14 mouse cellular contexts compared by ENCODE assay signal in the genomic region with DNA sequence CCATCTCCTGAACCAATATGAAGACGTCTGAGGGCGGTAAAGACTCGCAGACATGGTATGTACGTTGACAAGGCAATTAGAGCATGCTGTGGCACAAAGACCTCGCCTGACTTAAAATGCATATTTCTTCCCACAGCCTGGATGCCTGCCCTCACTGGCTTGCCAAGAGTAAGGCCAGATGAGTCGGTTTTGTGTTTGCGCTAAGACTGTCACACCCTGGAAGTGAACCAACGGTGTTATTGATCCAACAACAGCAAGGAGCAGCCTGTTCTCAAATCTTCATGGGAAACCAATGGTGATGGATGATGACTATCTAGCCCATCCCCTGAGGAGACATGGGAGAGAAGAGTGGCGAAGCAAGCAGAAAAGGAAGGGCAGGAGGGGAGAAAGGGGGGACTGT. TPM values are rescaled to one million over a fixed set of nuclear protein-coding genes. Genes with fewer than 3 reads are reported as not detected.
A peak's percentile ranks its signal among the peaks of the same experiment; 100 is the strongest.
DNase-seq lines count a peak whose midpoint lies in the region; ATAC-seq and TF ChIP-seq lines count a peak whose summit lies in the region.
"Had no signal": no experiment of that assay in that cellular context is flagged by ENCODE, and none has a peak within 500 bp of the region (broad histone marks: within the 10 kb centered on the region; RNA-seq: fewer than 3 reads in every experiment).

No protein-coding gene starts in this region.

- no peak overlapping the region for H3K27ac ChIP-seq in forebrain, embryonic 13.5 days
- no peak overlapping the region for H3K27ac ChIP-seq in forebrain, embryonic 12.5 days
- no peak overlapping the region for H3K27ac ChIP-seq in liver, adult 2 months (replicated peaks; ENCODE audit: insufficient read depth, low read depth, low read length)
- no peak overlapping the region for H3K27ac ChIP-seq in liver, embryonic 11.5 days (ENCODE audit: low read depth, low read length)
- H3K27ac ChIP-seq: embryonic facial prominence, embryonic 13.5 days; heart, embryonic 15.5 days; layer of hippocampus, adult 2 months; limb, embryonic 15.5 days; midbrain, embryonic 15.5 days had no signal

- no peaks in the 10 kb centered on the region for H3K79me2 ChIP-seq in liver, adult 2 months (ENCODE audit: control insufficient read depth, insufficient read depth, low read length)

- TF ChIP-seq POLR2A in liver, adult 2 months (IDR thresholded peaks at IDR 0.05; ENCODE audit: extremely low read depth, insufficient read depth, low read length) = no peak
- TF ChIP-seq POLR2A in brain, embryonic 14.5 days (IDR thresholded peaks at IDR 0.05; ENCODE audit: borderline replicate concordance, extremely low read depth, insufficient read depth, insufficient read length, poor library complexity, severe bottlenecking) = no peak

- no peak overlapping the region for H3K4me3 ChIP-seq in forebrain, embryonic 13.5 days
- no peak overlapping the region for H3K4me3 ChIP-seq in forebrain, embryonic 12.5 days (replicated peaks)
- no peak overlapping the region for H3K4me3 ChIP-seq in liver, adult 2 months (ENCODE audit: insufficient read depth, low read depth, low read length)
- no peak overlapping the region for H3K4me3 ChIP-seq in liver, embryonic 11.5 days (ENCODE audit: low read depth, low read length)
- H3K4me3 ChIP-seq: embryonic facial prominence, embryonic 13.5 days; heart, embryonic 15.5 days; layer of hippocampus, adult 2 months; limb, embryonic 15.5 days; midbrain, embryonic 15.5 days had no signal

- H3K9me3 ChIP-seq in forebrain, embryonic 13.5 days (replicated peaks) = no peaks in the 10 kb centered on the region
- no peaks in the 10 kb centered on the region for H3K9me3 ChIP-seq in forebrain, embryonic 12.5 days
- H3K9me3 ChIP-seq in liver, embryonic 11.5 days (ENCODE audit: control insufficient read depth, low read length) = no peaks in the 10 kb centered on the region
- H3K9me3 ChIP-seq: embryonic facial prominence, embryonic 13.5 days; heart, embryonic 15.5 days; limb, embryonic 15.5 days; midbrain, embryonic 15.5 days had no signal

- intact Hi-C loops in gastrocnemius, postnatal 14 days (cut with DNase I; ENCODE audit: low total_unique reads) = no loop called here

- ATAC-seq in forebrain, embryonic 13.5 days = peak; percentile 61
- no peak for ATAC-seq in forebrain, embryonic 12.5 days (ENCODE audit: low FRiP score)
- ATAC-seq in liver, embryonic 11.5 days (replicated peaks; ENCODE audit: low FRiP score) = no peak
- no peak for ATAC-seq in frontal cortex, adult (ENCODE audit: low TSS enrichment)
- ATAC-seq: midbrain, embryonic 15.5 days had no signal

- H3K9ac ChIP-seq in forebrain, embryonic 13.5 days = no peak overlapping the region
- no peak overlapping the region for H3K9ac ChIP-seq in forebrain, embryonic 12.5 days
- no peak overlapping the region for H3K9ac ChIP-seq in liver, adult 2 months (ENCODE audit: low read depth, low read length)
- H3K9ac ChIP-seq in liver, embryonic 11.5 days (ENCODE audit: low read depth, low read length) = no peak overlapping the region
- H3K9ac ChIP-seq: embryonic facial prominence, embryonic 13.5 days; heart, embryonic 15.5 days; limb, embryonic 15.5 days; midbrain, embryonic 15.5 days had no signal

- DNase-seq in liver, adult 2 months (ENCODE audit: extremely low read depth, low read depth, low spot score) = peak; percentile 84
- no peak for DNase-seq in liver, embryonic 11.5 days (ENCODE audit: low spot score)
- DNase-seq in brain, embryonic 14.5 days (ENCODE audit: low read depth) = peak; percentile 75
- DNase-seq in gastrocnemius, postnatal 14 days = peak; percentile 41
- no peak for DNase-seq in thymus, postnatal 14 days

- no peak for TF ChIP-seq CTCF in liver, adult 2 months (IDR thresholded peaks at IDR 0.05; ENCODE audit: low read depth, low read length)
- TF ChIP-seq CTCF in brain, embryonic 14.5 days (IDR thresholded peaks at IDR 0.05; ENCODE audit: borderline replicate concordance, extremely low read depth, insufficient read depth, insufficient read length) = no peak

- no peak overlapping the region for H3K4me2 ChIP-seq in forebrain, embryonic 13.5 days
- no peak overlapping the region for H3K4me2 ChIP-seq in forebrain, embryonic 12.5 days
- H3K4me2 ChIP-seq in liver, embryonic 11.5 days = no peak overlapping the region
- H3K4me2 ChIP-seq: embryonic facial prominence, embryonic 13.5 days; heart, embryonic 15.5 days; limb, embryonic 15.5 days; midbrain, embryonic 15.5 days had no signal

- H3K4me1 ChIP-seq in forebrain, embryonic 13.5 days = 0 out of 2 replicates have a peak, but pooled peaks cover 3% of the 10 kb centered on the region
- H3K4me1 ChIP-seq in forebrain, embryonic 12.5 days = no peaks in the 10 kb centered on the region
- peaks cover 14% of the 10 kb centered on the region for H3K4me1 ChIP-seq in liver, adult 2 months (ENCODE audit: control insufficient read depth, insufficient read depth, low read length)
- H3K4me1 ChIP-seq in liver, embryonic 11.5 days (replicated peaks; ENCODE audit: control insufficient read depth, insufficient read depth, low read length) = no peaks in the 10 kb centered on the region
- H3K4me1 ChIP-seq: midbrain, embryonic 15.5 days had no signal

- H3K36me3 ChIP-seq in forebrain, embryonic 13.5 days (ENCODE audit: poor library complexity, severe bottlenecking) = no peaks in the 10 kb centered on the region
- no peaks in the 10 kb centered on the region for H3K36me3 ChIP-seq in forebrain, embryonic 12.5 days (replicated peaks)
- H3K36me3 ChIP-seq in liver, adult 2 months (ENCODE audit: control insufficient read depth, insufficient read depth, low read length) = no peaks in the 10 kb centered on the region
- no peaks in the 10 kb centered on the region for H3K36me3 ChIP-seq in liver, embryonic 11.5 days (ENCODE audit: control insufficient read depth, insufficient read depth, low read length)
- H3K36me3 ChIP-seq: embryonic facial prominence, embryonic 13.5 days; heart, embryonic 15.5 days; limb, embryonic 15.5 days; midbrain, embryonic 15.5 days had no signal

- WGBS in forebrain, embryonic 13.5 days = 73% methylated on average over 9 of the region's 9 CpGs
- WGBS in forebrain, embryonic 12.5 days = 82% methylated on average over 9 of the region's 9 CpGs
- 43% methylated on average over 9 of the region's 9 CpGs for WGBS in liver, adult 2 months
- 79% methylated on average over 9 of the region's 9 CpGs for WGBS in liver, embryonic 11.5 days

- no peaks in the 10 kb centered on the region for H3K27me3 ChIP-seq in forebrain, embryonic 13.5 days
- H3K27me3 ChIP-seq in forebrain, embryonic 12.5 days = no peaks in the 10 kb centered on the region
- no peaks in the 10 kb centered on the region for H3K27me3 ChIP-seq in liver, adult 2 months (ENCODE audit: control insufficient read depth, insufficient read depth, low read length)
- H3K27me3 ChIP-seq in liver, embryonic 11.5 days (replicated peaks; ENCODE audit: control insufficient read depth, insufficient read depth, low read length) = no peaks in the 10 kb centered on the region
- H3K27me3 ChIP-seq: embryonic facial prominence, embryonic 13.5 days; heart, embryonic 15.5 days; limb, embryonic 15.5 days; midbrain, embryonic 15.5 days had no signal

RNA-seq across cellular contexts. Expression of gene Cd96, which starts 22.6 kb away (rescaled TPM):
- not detected in 2 replicates for polyA plus RNA-seq in forebrain, embryonic 13.5 days (2015; fragmentation: Nextera tagmentation; extraction: Ambion mirVana)
- not detected in 2 replicates for polyA plus RNA-seq in forebrain, embryonic 12.5 days (2016; fragmentation: Nextera tagmentation; extraction: Ambion mirVana)
- 0.18 and 0.34 TPM in 2 replicates for total RNA-seq in liver, adult 2 months (2014; rRNA removed)
- polyA plus RNA-seq in liver, adult 2 months (2012; rRNA removed) = 0.06 TPM in 1 of 2 replicates, not detected in the other
- polyA plus RNA-seq in liver, embryonic 11.5 days (2014; fragmentation: Nextera tagmentation; extraction: Ambion mirVana) = 0.12 TPM in 1 of 2 replicates, not detected in the other
- 0.03 and 0.04 TPM in 2 replicates for polyA plus RNA-seq in brain, embryonic 14.5 days (2012; rRNA removed)
- total RNA-seq in gastrocnemius, postnatal 14 days (2021) = under 1 TPM in 1 of 2 experiments, not detected in 1; 0.09 TPM
- total RNA-seq: layer of hippocampus, adult 2 months had no signal
- polyA plus RNA-seq: embryonic facial prominence, embryonic 13.5 days; kidney, embryonic 16.5 days; midbrain, embryonic 15.5 days had no signal

RNA-seq across cellular contexts. Expression of gene Gm4737, which starts 57.5 kb away (rescaled TPM):
- 2.5 and 5.0 TPM in 2 replicates for polyA plus RNA-seq in forebrain, embryonic 13.5 days (2015; fragmentation: Nextera tagmentation; extraction: Ambion mirVana)
- polyA plus RNA-seq in forebrain, embryonic 12.5 days (2016; fragmentation: Nextera tagmentation; extraction: Ambion mirVana) = 3.9 and 4.6 TPM in 2 replicates
- total RNA-seq in liver, adult 2 months (2014; rRNA removed) = 93.1 and 93.3 TPM in 2 replicates
- 252 and 284 TPM in 2 replicates for polyA plus RNA-seq in liver, adult 2 months (2012; rRNA removed)
- 3.3 and 3.5 TPM in 2 replicates for polyA plus RNA-seq in liver, embryonic 11.5 days (2014; fragmentation: Nextera tagmentation; extraction: Ambion mirVana)
- polyA plus RNA-seq in brain, embryonic 14.5 days (2012; rRNA removed) = 5.8 and 6.2 TPM in 2 replicates
- 10 to 100 TPM; 18.9 to 20.1 TPM for total RNA-seq in gastrocnemius, postnatal 14 days (2021)

Comparison
In these comparisons a context has a peak if more than half of its experiments do, and no peak if none do; other contexts are left out.
1. DNase-seq: peak in liver, adult 2 months (single experiment), brain, embryonic 14.5 days (single experiment) and gastrocnemius, postnatal 14 days (single experiment); none in liver, embryonic 11.5 days (single experiment) and thymus, postnatal 14 days (single experiment).
2. RNA of gene Gm4737, which starts 57.5 kb away (polyA plus RNA-seq): 252 to 284 TPM in liver, adult 2 months; 5.8 to 6.2 TPM in brain, embryonic 14.5 days, 3.9 to 4.6 TPM in forebrain, embryonic 12.5 days, 3.3 to 3.5 TPM in liver, embryonic 11.5 days and 2.5 to 5.0 TPM in forebrain, embryonic 13.5 days; every median in the first group is over 10 times any median in the second.